Mouse (Mus musculus): ENCODE measurements at regions not wholly inside any gene's neighbourhood (a gene's known extent, or its start where the extent isn't known, plus 50 kb on each side); places are given as distances from the start of the nearest gene placed in this dataset.
"Not testable (repeated sequence)": the region's sequence is repeated elsewhere in the genome, so short reads cannot be mapped to it uniquely, and the experiment has no call there.

- no peak for DNase-seq
Measured at GRCm38 (mm10) chr4:105648820-105649446, 140.7 kb upstream of the Gm12728 start.

GRCm38 (mm10) chr4:105649447-105649833, 140.2 kb upstream of the Gm12728 start:
- no peak for DNase-seq

DNA sequence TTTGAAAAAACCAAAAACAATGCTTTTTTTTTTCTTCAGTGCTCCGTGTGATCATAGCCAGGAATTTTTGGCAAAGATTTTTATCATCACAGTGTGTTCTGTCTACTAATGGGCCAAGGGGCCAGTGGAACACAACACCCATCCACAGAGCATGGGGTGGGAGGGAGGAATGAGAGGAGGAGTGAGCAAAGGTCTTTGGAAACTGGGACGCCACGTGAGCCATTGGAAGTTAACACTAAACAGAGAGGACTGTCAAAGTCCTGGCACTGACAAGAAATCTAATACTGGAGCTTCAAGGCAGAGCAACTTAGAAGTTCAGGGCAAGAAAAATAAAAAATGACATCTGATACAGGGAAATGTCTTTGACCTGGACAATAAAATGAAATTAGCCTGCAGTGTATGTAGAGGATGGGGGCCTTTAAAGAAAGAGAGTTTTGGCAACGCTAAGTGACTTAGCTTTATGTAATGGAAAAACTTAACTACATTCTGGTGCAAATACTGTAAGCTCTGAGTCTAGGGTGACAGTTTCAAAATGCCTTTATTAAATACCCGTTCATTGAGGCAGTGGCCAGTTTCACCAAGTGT, 133.5 kb upstream of the Gm12728 start:
- DNase-seq, result peak; percentile 10

DNA sequence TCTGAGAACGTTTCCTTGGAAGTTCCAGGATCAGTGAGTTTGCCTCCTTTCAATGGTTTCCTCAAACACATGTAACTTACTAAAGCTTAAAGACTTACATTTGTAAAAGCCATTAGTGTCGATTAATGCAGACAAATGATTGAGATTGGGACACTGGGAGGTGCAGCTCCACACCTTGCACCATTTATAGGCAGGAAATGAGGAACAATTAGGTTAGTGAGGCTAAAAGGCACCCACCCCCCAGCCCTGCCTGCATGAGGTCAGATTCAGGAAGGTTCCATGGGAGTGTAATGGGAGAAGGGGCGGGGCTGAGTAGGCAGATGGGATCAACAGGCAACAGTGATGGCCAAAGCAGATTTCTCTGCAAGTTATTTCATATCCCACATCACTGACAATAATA, 131.1 kb upstream of the Gm12728 start:
- no peak for DNase-seq

- DNase-seq, result no peak
Measured at GRCm38 (mm10) chr4:105676690-105677089, 113.0 kb upstream of the Gm12728 start.

- no peak for DNase-seq
Measured at GRCm38 (mm10) chr4:105690716-105691115, 99.0 kb upstream of the Gm12728 start.

DNA sequence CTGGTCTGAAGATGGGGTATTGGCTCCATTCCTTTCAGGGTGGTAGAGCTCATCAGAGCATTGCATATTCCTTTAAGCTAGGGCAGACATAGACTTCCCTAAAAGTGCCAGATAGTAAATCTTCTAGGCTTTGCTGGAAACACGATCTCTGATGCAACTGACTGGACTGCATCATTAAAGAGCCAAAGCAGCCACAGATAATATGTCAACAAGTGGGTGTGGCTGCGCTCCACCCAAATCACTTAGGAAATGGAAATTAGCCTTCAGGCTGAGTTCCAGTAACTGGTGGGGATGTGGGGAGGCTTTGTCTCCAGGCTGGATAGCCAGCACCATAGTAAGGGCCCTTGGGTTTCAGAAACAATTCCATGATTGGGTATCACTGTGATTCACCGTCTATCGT, 97.3 kb upstream of the Gm12728 start:
- no peak for DNase-seq

DNA sequence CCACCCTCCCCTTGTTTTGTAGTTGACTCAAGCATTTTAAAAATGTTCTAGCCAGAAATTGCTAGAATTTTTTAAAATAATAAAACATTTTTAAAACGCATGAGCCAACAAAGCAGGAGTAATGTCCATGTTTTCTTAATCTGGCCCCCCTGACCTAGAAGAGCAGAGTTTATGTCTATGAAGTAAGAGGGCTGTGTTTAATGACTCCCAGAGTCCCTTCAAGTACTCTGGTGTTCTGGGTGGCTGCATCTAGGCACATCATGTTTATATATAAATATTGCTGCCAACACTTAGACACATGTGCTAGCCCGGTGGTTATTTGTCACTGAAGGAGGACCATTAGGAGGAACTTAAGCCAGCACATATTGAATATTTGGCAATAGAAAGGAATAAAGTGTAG, 93.8 kb upstream of the Gm12728 start:
- no peak for DNase-seq

DNA sequence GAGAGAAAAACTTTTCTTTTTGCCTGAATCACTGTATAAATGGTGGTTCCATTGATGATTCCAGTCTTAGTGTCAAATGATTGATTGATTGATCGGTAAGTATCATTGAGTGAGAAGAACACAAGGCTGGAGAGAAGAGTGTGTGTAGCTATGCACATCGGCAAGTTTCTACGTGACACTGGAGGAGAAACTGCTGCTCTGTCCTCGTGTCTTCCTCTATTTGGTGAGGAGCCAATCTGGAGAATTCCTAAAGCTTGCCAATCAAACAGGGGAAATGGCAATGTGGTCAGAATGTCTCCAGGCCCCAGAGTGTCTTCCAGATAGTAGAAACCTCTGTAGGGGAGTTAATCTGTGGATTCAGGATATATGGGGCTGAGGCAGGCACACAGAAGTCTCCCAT, 92.5 kb upstream of the Gm12728 start:
- no peak for DNase-seq

DNA sequence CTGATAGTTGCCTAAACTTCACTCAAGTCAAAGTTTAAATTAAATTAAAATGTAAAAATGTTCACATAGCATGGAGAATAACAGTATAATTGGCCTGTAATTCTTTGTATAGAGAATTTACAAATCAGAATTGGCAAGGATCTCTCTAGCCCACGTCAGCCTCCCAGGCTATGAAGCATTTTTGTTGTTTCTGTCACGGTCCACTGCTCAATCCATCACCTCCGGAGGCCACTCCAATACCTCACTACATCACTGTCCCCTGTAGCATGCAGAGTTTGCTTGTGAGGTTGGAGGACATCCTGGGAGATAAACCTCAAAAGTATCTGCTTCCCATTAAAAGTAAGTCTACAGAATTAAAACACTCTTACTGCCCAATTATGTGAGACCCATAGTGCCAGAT, 87.6 kb upstream of the Gm12728 start:
- DNase-seq, result no peak

DNA sequence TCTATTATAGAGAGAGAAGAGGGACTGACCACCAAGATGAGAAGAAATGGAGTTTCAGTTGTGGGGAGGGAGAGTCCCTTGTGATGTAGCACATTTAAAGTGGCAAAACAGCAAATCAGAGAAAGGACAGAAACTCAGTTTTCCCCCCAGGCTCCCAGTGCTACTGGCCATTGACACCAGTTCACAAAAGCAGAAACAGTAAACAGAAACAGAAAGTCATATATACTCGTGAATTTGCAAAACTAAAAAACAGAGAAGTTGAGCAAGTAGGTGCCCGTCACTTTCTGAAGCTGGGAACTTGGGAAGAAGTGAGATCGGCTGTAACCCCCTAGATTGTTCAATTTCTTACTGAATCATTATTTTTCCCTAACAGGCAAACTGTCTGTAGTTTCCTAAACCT, 86.3 kb upstream of the Gm12728 start:
- DNase-seq, result no peak

GRCm38 (mm10) chr4:105704271-105704670, 85.4 kb upstream of the Gm12728 start:
- peak; percentile 13 for DNase-seq

DNA sequence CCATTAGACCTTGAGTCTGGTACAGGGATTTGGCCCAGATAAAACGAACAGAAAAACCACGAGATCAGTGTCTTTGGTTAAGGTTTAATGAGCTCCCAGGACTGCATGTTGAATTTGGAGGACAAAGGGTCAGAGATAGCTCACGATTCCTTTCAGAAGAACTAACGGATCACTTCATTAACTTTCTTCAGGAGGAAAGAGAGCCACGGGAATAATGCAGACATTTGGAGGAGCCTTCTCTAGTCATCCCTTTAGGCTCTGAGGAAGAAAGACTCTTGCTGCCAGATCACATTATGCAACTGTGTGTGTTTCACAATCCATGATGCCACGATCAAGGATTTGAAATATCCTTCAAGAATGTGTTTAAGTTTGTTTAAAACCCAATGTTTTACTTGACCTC, 83.7 kb upstream of the Gm12728 start:
- peak; percentile 56 for DNase-seq

DNA sequence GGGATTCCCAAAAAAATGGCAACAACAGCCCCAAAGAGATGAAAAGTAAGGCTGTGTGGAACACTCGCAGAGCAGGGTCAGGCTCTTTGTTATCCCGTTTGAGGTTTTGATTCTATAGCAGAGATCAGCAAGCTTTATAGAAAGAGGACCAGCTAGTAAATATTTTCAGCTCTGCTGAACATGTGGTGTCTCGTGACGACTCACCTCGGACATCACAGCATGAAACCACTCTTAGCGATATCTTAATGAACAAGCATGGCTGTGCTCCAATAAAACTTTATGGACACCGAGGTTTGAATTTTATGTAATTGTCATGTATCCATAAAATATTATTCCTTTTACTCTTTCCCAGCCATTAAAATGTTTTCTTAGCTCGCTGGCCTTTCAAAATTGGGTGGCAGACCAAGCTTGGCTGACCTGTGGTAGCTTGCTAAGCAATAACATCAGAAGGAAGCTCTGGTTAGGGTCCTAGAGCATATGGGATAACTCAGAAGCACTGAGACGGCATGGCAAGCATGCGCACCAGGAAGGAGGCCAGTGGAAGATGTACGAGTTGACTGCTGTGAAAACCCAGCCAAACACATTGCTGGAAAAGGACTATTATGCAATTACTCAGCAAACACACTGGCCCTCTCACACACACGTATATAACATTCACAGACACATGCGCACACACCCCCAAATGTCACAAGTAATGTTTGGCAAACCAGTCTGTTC, 81.4 kb upstream of the Gm12728 start:
- no peak for DNase-seq

GRCm38 (mm10) chr4:105713956-105714355, 75.7 kb upstream of the Gm12728 start:
- no peak for DNase-seq

GRCm38 (mm10) chr4:105718080-105718479, 71.6 kb upstream of the Gm12728 start:
- no peak for DNase-seq

DNA sequence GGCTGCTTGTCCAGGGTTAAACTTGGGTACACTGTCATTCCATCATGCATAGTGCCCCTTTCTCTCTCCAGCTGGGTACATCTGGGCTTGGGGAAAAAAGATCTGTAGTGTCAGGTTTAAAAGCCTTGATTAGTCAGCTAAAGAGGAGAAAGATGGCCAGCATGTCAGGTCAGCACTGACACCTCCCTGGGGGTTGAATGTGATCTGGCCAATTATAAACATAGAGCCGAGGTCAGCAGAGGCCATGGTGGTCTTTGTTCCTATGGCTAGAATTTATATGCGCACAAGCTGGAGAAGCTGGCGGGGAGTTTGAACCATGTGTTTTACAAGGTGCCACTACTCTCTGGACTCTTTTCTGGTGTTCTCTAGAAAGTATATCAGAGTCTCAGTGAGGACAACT, 61.0 kb upstream of the Gm12728 start:
- DNase-seq, result no peak

GRCm38 (mm10) chr4:105730900-105731299, 58.8 kb upstream of the Gm12728 start:
- no peak for DNase-seq

GRCm38 (mm10) chr4:105735116-105735515, 54.6 kb upstream of the Gm12728 start:
- DNase-seq, result not testable (repeated sequence)
